Mouse (Mus musculus) heart, postnatal 0 days (tissue): ENCODE results near the gene Arap1. TPM values are rescaled to one million over a fixed set of nuclear protein-coding genes. Genes with fewer than 3 reads are reported as not detected.

Experiments
- ATAC-seq: fragments of 200-750 bp; cut with Nextera tagmentation; 2 replicates; pipeline ENCODE4 v1.8.0; 2017; ENCODE audit warnings: low read depth, moderate number of reproducible peaks, moderate library complexity; ENCODE audit not compliant: insufficient read depth
- DNase-seq: peaks from one replicate; pipeline ENCODE4 v3.0.0-alpha.2; 2016; ENCODE audit warnings: low spot score
- H3K27ac ChIP-seq: fragments of 300-500 bp; sonication (generic); 2 replicates; pipeline ENCODE4 v1.5.1; 2014; ENCODE audit warnings: low read depth, mild to moderate bottlenecking
- H3K27me3 ChIP-seq: fragments of 300-500 bp; sonication (generic); 2 replicates; pipeline ENCODE4 v1.6.1; 2014; ENCODE audit warnings: low read length, mixed read lengths; ENCODE audit not compliant: control insufficient read depth, insufficient read depth
- H3K36me3 ChIP-seq: fragments of 300-500 bp; sonication (generic); replicated peaks from 2 replicates; pipeline ENCODE4 v1.6.1; 2014; ENCODE audit warnings: low read length, mixed read lengths; ENCODE audit not compliant: control insufficient read depth, insufficient read depth
- H3K4me1 ChIP-seq: fragments of 300-500 bp; sonication (generic); 2 replicates; pipeline ENCODE4 v1.6.1; 2014; ENCODE audit warnings: antibody characterized with exemption; ENCODE audit not compliant: control insufficient read depth, insufficient read depth
- H3K4me2 ChIP-seq: fragments of 300-500 bp; sonication (generic); 2 replicates; pipeline ENCODE4 v1.6.1; 2014; ENCODE audit warnings: low read depth, mild to moderate bottlenecking, low read length, moderate library complexity
- H3K4me3 ChIP-seq: fragments of 300-500 bp; sonication (generic); 2 replicates; pipeline ENCODE4 v1.5.1; 2014; ENCODE audit warnings: low read depth, low read length
- H3K9ac ChIP-seq: fragments of 300-500 bp; sonication (generic); replicated peaks from 2 replicates; pipeline ENCODE4 v1.6.1; 2014; ENCODE audit warnings: low read depth, low read length, mixed read lengths
- H3K9me3 ChIP-seq: fragments of 300-500 bp; sonication (generic); replicated peaks from 2 replicates; pipeline ENCODE4 v1.6.1; 2016; ENCODE audit warnings: low read length; ENCODE audit not compliant: control insufficient read depth
- CTCF ChIP-seq: IDR thresholded peaks from 2 replicates; pipeline ENCODE4 v1.5.1; 2016; ENCODE audit warnings: antibody characterized with exemption, control low read depth, low read depth
- EP300 ChIP-seq: IDR thresholded peaks from 2 replicates; pipeline ENCODE4 v1.6.1; 2016; ENCODE audit warnings: antibody characterized with exemption, low read depth
- WGBS: fragments of 180-500 bp; shearing (Covaris S2); extraction: QIAGEN DNeasy Blood & Tissue Kit; methylation state at CpG from one replicate; pipeline ENCODE4 v1.1.7; 2014; 5-methylcytosine and 5-hydroxymethylcytosine counted together
- polyA plus RNA-seq: library from polyadenylated mRNA; unstranded; fragments of >200 nt; fragmentation: Nextera tagmentation; extraction: Ambion mirVana; gene quantifications from 2 replicates; pipeline ENCODE4 v1.2.1, GENCODE M21; 2015
- total RNA-seq: library from RNA; depleted of rRNA; stranded (reverse); fragments of >200 nt; gene quantifications from 2 replicates; pipeline ENCODE4 v1.2.3, GENCODE M21; 2014; ENCODE audit warnings: low replicate concordance

The Arap1 gene
- total and polyA plus RNA-seq, 2 experiments from 2014 or later, result 18.6 to 101 TPM

GRCm38 (mm10) chr7:101327263-101327662 is 20.6 kb upstream of the Arap1 start:
- peaks cover 8% of the 10 kb centered on the region; the same call in 1 of the 2 replicates for H3K27me3 ChIP-seq
- H3K9me3 ChIP-seq, result no peaks in the 10 kb centered on the region
- H3K36me3 ChIP-seq, result no peaks in the 10 kb centered on the region; the same call in 1 of the 2 replicates
- no peak overlapping the region for H3K9ac ChIP-seq
- peaks cover 5% of the 10 kb centered on the region; the same call in 1 of the 2 replicates for H3K4me1 ChIP-seq
- WGBS, result 70% methylated on average over 5 of the region's 5 CpGs
- H3K27ac ChIP-seq, result no peak overlapping the region
- no peak for DNase-seq
- no peak overlapping the region for H3K4me2 ChIP-seq
- no peak for ATAC-seq
- no peak for TF ChIP-seq EP300
- no peak for TF ChIP-seq CTCF
- H3K4me3 ChIP-seq, result no peak overlapping the region

GRCm38 (mm10) chr7:101327786-101328185 is 20.1 kb upstream of the Arap1 start:
- no peak for ATAC-seq

GRCm38 (mm10) chr7:101328621-101329158 is 19.2 kb upstream of the Arap1 start:
- 0 out of 2 replicates have a peak, but pooled peaks cover 3% of the 10 kb centered on the region for H3K27me3 ChIP-seq
- no peak for DNase-seq
- no peak overlapping the region for H3K9ac ChIP-seq
- TF ChIP-seq CTCF (peak; percentile 26; the same call in 1 of the 2 replicates), EP300 (no peak)
- H3K4me2 ChIP-seq, result no peak overlapping the region
- no peak overlapping the region for H3K27ac ChIP-seq
- H3K9me3 ChIP-seq, result no peaks in the 10 kb centered on the region
- no peak overlapping the region for H3K4me3 ChIP-seq
- 46% methylated on average over 4 of the region's 4 CpGs for WGBS
- no peak for ATAC-seq
- no peaks in the 10 kb centered on the region; the same call in 1 of the 2 replicates for H3K36me3 ChIP-seq
- H3K4me1 ChIP-seq, result peaks cover 5% of the 10 kb centered on the region; the same call in 1 of the 2 replicates

More at GRCm38 (mm10) chr7:101327786-101328185, 20.1 kb upstream of the Arap1 start:
- H3K27me3 ChIP-seq, result 0 out of 2 replicates have a peak, but pooled peaks cover 3% of the 10 kb centered on the region
- H3K36me3 ChIP-seq, result no peaks in the 10 kb centered on the region; the same call in 1 of the 2 replicates
- no peak for TF ChIP-seq EP300
- no peak for TF ChIP-seq CTCF
- no peak overlapping the region for H3K27ac ChIP-seq
- H3K4me2 ChIP-seq, result no peak overlapping the region
- 71% methylated on average over 2 of the region's 2 CpGs for WGBS
- H3K9ac ChIP-seq, result no peak overlapping the region
- H3K4me3 ChIP-seq, result no peak overlapping the region
- H3K9me3 ChIP-seq, result no peaks in the 10 kb centered on the region
- no peak for DNase-seq
- peaks cover 5% of the 10 kb centered on the region; the same call in 1 of the 2 replicates for H3K4me1 ChIP-seq

- WGBS, result 76% methylated on average over 4 of the region's 4 CpGs
- no peaks in the 10 kb centered on the region for H3K9me3 ChIP-seq
- no peak overlapping the region for H3K4me2 ChIP-seq
- peaks cover 5% of the 10 kb centered on the region; the same call in 1 of the 2 replicates for H3K4me1 ChIP-seq
- no peaks in the 10 kb centered on the region; the same call in 1 of the 2 replicates for H3K36me3 ChIP-seq
- ATAC-seq, result no peak
- 0 out of 2 replicates have a peak, but pooled peaks cover 3% of the 10 kb centered on the region for H3K27me3 ChIP-seq
- no peak for DNase-seq
- H3K27ac ChIP-seq, result no peak overlapping the region
- no peak overlapping the region for H3K4me3 ChIP-seq
- no peak overlapping the region for H3K9ac ChIP-seq
- TF ChIP-seq CTCF (no peak), EP300 (no peak)
These were observed 18.3 kb upstream of the Arap1 start for GRCm38 (mm10) chr7:101329606-101330005.

GRCm38 (mm10) chr7:101330074-101330840 is 17.6 kb upstream of the Arap1 start:
- H3K36me3 ChIP-seq, result no peaks in the 10 kb centered on the region; the same call in 1 of the 2 replicates
- TF ChIP-seq CTCF, result no peak
- no peak for TF ChIP-seq EP300
- no peak overlapping the region for H3K4me2 ChIP-seq
- WGBS, result 78% methylated on average over 10 of the region's 10 CpGs
- H3K4me1 ChIP-seq, result peaks cover 5% of the 10 kb centered on the region; the same call in 1 of the 2 replicates
- no peak overlapping the region for H3K4me3 ChIP-seq
- H3K9ac ChIP-seq, result no peak overlapping the region
- DNase-seq, result no peak
- ATAC-seq, result no peak
- H3K9me3 ChIP-seq, result no peaks in the 10 kb centered on the region
- 0 out of 2 replicates have a peak, but pooled peaks cover 3% of the 10 kb centered on the region for H3K27me3 ChIP-seq
- no peak overlapping the region for H3K27ac ChIP-seq
